Mouse (Mus musculus) right cerebral cortex, postnatal 10 days (tissue): ENCODE measurements at regions not wholly inside any gene's neighbourhood (a gene's known extent, or its start where the extent isn't known, plus 50 kb on each side); places are given as distances from the start of the nearest gene placed in this dataset.
A peak's percentile ranks its signal among the peaks of the same experiment; 100 is the strongest.

Experiments used
- DNase-seq, 2 experiments: peaks; one replicate each; pipeline ENCODE4 v3.0.0; 2021; ENCODE audit warnings: low spot score in 2 of 2

GRCm38 (mm10) chr1:50622870-50623607 is 277.4 kb upstream of the Tmeff2 start:
- DNase-seq = no peak

GRCm38 (mm10) chr1:50629000-50629399 is 271.4 kb upstream of the Tmeff2 start:
- DNase-seq = no peak

- DNase-seq = no peak
Observed at GRCm38 (mm10) chr1:50629473-50630071, 270.9 kb upstream of the Tmeff2 start.

GRCm38 (mm10) chr1:50637992-50638391 is 262.5 kb upstream of the Tmeff2 start:
- DNase-seq = no peak

- DNase-seq = no peak
Observed at GRCm38 (mm10) chr1:50646931-50647674, 253.3 kb upstream of the Tmeff2 start.

GRCm38 (mm10) chr1:50651974-50652665 is 248.3 kb upstream of the Tmeff2 start:
- DNase-seq = no peak

DNA sequence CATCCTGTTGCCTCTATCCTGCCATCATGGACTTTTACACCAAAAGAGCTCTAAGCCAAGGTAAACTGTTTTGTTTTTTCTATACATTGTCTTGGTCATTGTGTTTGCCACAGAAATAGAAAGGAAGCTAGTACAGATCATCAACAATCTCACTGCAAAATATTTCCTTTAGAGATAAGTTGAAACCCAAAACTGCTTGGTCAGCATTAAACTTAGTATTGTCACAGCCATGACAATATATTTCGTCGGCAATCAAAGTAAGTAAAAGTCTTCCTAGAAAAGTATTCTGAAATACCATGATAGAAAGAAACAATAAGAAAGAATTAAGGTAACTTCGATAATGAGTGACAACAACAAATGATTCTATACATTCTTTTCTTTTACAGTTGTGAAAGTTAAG is 235.3 kb upstream of the Tmeff2 start:
- DNase-seq = no peak

GRCm38 (mm10) chr1:50682971-50683370 is 217.5 kb upstream of the Tmeff2 start:
- no peak for DNase-seq

DNA sequence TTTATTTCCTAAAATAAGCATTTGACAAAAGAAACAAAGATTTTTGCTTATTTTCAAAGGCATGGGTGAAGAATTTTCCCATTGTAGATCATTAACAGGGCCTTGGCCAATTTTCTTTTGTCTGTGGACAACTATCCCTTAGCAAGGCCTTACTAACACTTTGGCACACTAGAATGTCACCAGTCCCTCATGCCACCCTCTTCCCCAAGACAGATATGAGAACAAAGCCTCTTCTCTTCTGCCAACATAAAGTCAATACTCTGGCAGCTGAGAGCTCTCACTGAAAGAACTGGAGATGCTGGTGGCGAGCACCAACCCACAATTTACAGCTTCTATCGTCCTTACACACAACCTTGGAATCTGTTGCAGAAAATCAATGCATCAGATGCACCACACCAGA is 215.1 kb upstream of the Tmeff2 start:
- no peak for DNase-seq

GRCm38 (mm10) chr1:50696916-50697315 is 203.5 kb upstream of the Tmeff2 start:
- peak; percentile 18 to 19 for DNase-seq

DNA sequence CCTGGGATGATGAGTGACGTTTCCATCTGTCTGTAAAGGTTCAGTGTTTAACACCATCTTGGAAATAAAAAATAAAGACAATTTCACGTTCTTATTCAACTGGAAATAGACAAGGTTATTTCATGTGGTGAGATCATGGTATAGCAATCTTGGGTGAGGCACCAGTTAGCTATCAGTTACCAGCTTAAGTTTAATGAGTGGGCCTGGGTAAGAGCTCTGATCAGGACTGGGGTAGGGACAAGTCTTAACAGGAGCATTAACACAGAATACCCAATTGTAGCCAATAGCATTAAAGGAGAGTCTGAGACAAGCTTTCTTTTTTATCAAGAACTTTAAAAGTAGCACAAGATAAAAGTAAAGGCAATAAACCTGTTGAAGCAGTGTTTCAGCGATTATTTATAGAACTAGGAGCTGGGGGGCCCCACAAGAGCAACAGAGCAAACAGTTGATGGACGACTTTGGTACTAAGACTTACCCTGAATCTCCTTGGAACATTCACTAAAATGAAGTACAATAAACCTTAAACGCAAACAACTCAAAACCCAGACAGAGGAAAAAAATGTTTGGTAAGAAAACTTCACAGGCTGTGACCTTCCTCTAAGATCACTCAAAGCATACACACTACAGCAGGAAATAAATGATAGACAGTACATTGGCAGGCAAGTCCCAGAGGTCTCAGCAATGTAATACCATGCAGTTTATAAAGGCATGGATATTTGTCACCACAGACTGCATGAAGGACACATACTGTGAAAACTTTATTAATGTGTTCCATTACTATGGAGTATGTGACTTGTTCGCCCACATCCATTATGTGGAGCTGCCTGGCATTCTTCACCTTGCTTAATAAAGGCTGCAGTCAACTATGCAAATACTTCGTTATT is 202.9 kb upstream of the Tmeff2 start:
- no peak for DNase-seq

DNA sequence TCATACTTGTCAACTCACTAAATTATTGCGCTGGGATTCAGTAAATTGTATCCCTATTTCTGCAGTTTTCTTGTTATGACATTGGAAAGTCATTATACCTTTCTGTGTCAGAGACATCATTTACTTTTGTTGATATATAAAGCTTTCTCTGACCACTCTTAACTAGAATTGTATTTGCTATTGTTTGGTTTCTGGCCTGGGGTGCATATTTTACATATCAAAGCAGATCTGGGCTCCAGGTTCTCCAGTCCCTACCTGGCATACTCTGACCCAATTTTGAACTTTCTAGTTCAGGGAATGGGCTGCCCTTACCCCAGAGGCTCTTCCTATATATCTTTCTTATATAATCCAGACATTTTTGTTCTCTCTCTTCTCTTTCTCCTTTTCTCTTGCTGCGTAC is 195.8 kb upstream of the Tmeff2 start:
- DNase-seq = no peak

- DNase-seq = no peak
Observed at GRCm38 (mm10) chr1:50745049-50745448, 155.4 kb upstream of the Tmeff2 start.

GRCm38 (mm10) chr1:50770211-50770610 is 130.2 kb upstream of the Tmeff2 start:
- DNase-seq = no peak

DNA sequence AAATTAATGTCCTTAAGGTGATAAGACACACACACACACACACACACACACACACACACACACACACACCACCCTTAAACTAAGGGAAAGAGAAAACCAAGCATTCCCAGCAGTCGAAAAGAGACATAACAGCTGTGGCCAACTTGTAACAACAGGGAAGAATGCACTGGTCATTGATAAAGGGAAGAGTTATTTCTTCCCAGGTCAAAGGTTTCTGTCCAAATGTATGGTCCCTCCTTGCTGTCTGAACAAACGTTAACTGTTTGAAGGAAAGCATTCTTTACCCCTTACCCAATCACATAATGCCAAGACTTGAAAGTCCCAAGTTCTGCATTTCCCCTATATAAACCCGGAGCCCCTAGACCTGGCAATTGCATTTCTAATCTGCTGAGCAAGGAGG is 105.2 kb upstream of the Tmeff2 start:
- no peak for DNase-seq

DNA sequence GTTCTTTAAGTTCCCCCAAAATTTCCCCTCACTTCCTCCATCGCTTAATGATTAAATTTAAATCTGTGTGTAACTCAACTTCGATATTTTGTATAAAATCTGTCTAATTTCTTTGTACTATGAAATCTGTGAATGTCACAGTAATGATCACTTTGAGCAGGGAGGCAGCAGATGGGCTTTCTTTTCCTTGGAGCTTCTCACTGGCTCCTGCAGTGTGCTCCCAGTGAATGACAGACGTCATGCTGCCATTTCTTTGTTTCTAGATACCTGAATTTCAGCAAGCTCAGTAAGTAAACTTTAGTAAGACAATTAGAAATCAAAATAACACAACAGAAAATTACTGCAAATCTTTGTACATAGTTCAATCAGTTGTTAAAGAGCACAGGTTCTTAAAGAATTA is 102.3 kb upstream of the Tmeff2 start:
- no peak for DNase-seq

GRCm38 (mm10) chr1:50806321-50806720 is 94.1 kb upstream of the Tmeff2 start:
- DNase-seq = no peak

DNA sequence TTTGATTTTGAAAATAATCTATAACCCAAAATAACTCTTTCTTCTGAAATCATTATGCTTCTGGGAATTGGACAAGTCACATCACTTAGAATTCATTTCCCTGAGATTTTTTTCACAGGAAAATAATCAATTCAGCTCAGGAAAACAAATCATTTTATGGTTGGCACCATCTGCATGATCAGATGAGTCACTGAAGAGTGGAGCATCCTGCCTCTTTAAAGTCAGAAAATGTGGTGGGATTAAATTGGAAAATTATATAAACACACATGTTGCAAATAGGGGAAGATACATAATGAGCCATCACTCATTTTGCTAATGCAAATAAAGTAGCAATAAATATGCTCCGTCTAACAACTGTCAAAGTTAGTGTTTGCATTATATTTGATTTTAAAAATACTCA is 93.6 kb upstream of the Tmeff2 start:
- DNase-seq = no peak

- DNase-seq = no peak
Observed at GRCm38 (mm10) chr1:50831663-50832062, 68.8 kb upstream of the Tmeff2 start.

DNA sequence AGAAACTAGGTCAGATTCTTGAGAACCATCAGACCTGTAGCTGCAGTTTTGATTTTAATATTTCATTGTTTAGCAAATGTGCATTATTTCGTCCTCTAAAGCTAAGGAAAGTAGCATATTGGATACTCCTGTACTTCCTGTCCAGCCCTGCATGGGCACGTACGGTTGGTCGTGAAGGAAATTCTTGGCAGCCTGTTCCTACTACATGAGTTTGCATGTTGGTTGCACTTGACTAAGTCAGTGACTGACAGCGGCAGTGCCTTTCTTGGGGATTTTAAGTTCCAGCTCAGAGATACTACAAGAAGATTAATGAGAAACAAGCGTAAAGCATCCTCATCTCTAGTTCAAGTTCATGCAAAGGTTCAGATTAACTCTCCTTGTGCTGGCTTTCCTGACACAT is 64.3 kb upstream of the Tmeff2 start:
- no peak for DNase-seq

DNA sequence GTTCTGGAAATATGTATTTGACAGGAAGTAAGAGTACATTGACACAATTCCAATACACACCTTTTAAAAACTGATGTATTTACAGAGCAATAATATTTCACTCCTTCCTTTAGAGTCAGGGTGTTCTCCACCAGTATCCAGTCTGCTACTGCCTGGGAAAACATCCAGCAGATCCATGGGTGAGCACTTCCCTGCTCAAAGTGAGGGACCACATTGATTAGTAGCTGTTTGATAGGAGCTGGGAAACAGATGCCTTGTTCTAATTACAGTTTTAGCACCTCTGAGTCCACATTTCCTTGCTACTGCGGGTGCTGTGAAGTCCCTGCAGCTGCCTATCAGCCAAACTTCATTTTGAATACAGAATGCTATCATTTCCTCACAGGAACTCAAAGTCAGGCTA is 53.3 kb upstream of the Tmeff2 start:
- DNase-seq = peak in 1 of 2 experiments; percentile 19
